Mouse (Mus musculus) MEL (cell line): Measurements from ENCODE around the gene Otogl.

Experiments used
- CTCF ChIP-seq, 3 experiments: IDR thresholded peaks in 2 of 3; conservative IDR thresholded peaks in 1 of 3; 2 replicates each; pipeline ENCODE4 v1.5.1; 2011 to 2012; ENCODE audit warnings: low read length in 3 of 3, low read depth in 2 of 3, mild to moderate bottlenecking in 2 of 3, improper control_type of control experiment in 1 of 3, inconsistent platforms in 1 of 3, mixed read lengths in 1 of 3, moderate library complexity in 1 of 3; ENCODE audit not compliant: control insufficient read depth in 1 of 3, insufficient read depth in 1 of 3, poor library complexity in 1 of 3, severe bottlenecking in 1 of 3
- E2F4 ChIP-seq: IDR thresholded peaks from 2 replicates; pipeline ENCODE4 v1.6.1; 2011; ENCODE audit warnings: low read depth, low read length, improper control_type of control experiment, borderline replicate concordance
- EP300 ChIP-seq, 2 experiments: IDR thresholded peaks; 2 replicates each; pipeline ENCODE4 v1.6.1; 2011; ENCODE audit warnings: improper control_type of control experiment in 2 of 2, low read length in 2 of 2, low read depth in 1 of 2, mild to moderate bottlenecking in 1 of 2
- MEF2A ChIP-seq: IDR thresholded peaks from 2 replicates; pipeline ENCODE4 v1.6.1; 2014; ENCODE audit warnings: low read depth, mild to moderate bottlenecking, inconsistent platforms, low read length, improper control_type of control experiment; ENCODE audit not compliant: poor library complexity, insufficient replicate concordance, severe bottlenecking; ENCODE audit errors: extremely low read depth
- NRF1 ChIP-seq: IDR thresholded peaks from 2 replicates; pipeline ENCODE4 v1.6.1; 2014; ENCODE audit warnings: low read depth, mild to moderate bottlenecking, inconsistent platforms, low read length, improper control_type of control experiment, moderate library complexity; ENCODE audit not compliant: poor library complexity, insufficient read depth, severe bottlenecking
- POLR2A ChIP-seq, 2 experiments: IDR thresholded peaks; 2 replicates each; pipeline ENCODE4 v1.6.1; 2011 to 2012; ENCODE audit warnings: low read length in 2 of 2, mild to moderate bottlenecking in 2 of 2, control low read depth in 1 of 2, improper control_type of control experiment in 1 of 2, low read depth in 1 of 2, moderate library complexity in 1 of 2; ENCODE audit not compliant: control insufficient read depth in 1 of 2, insufficient read depth in 1 of 2, poor library complexity in 1 of 2
- POLR2AphosphoS2 ChIP-seq: IDR thresholded peaks from 2 replicates; pipeline ENCODE4 v1.6.1; 2011; ENCODE audit warnings: low read length, improper control_type of control experiment
- SIN3A ChIP-seq: IDR thresholded peaks from 2 replicates; pipeline ENCODE4 v1.6.1; 2012; ENCODE audit warnings: low read length, improper control_type of control experiment, inconsistent platforms
- TAL1 ChIP-seq: IDR thresholded peaks from 2 replicates; pipeline ENCODE4 v1.6.1; 2012; ENCODE audit warnings: mild to moderate bottlenecking, inconsistent platforms, low read length, moderate library complexity, mixed read lengths
- UBTF ChIP-seq: IDR thresholded peaks from 2 replicates; pipeline ENCODE4 v1.6.1; 2012; ENCODE audit warnings: low read depth, mild to moderate bottlenecking, inconsistent platforms, low read length, improper control_type of control experiment, moderate library complexity, borderline replicate concordance; ENCODE audit not compliant: insufficient read depth
- USF1 ChIP-seq: IDR thresholded peaks from 2 replicates; pipeline ENCODE4 v1.6.1; 2014; ENCODE audit warnings: low read depth, mild to moderate bottlenecking, inconsistent platforms, low read length, improper control_type of control experiment, moderate library complexity
- ZKSCAN1 ChIP-seq: IDR thresholded peaks from 2 replicates; pipeline ENCODE4 v1.6.1; 2012; ENCODE audit warnings: low read depth, mild to moderate bottlenecking, inconsistent platforms, low read length, improper control_type of control experiment, moderate library complexity

- no peak for TF ChIP-seq USF1
- TF ChIP-seq MEF2A: no peak
- no peak for TF ChIP-seq SIN3A
- no peak for TF ChIP-seq EP300 (IDR thresholded peaks at IDR 0.05; ENCODE audit: low read depth in 1 of 2, low read length in 2 of 2)
- TF ChIP-seq TAL1: no peak
- TF ChIP-seq NRF1: no peak
- TF ChIP-seq CTCF (IDR thresholded peaks at IDR 0.05 in 2 of 3, conservative IDR thresholded peaks at IDR 0.05 in 1 of 3; ENCODE audit: control insufficient read depth in 1 of 3, insufficient read depth in 1 of 3, low read depth in 2 of 3, low read length in 3 of 3, poor library complexity in 1 of 3, severe bottlenecking in 1 of 3): no peak
- TF ChIP-seq UBTF: no peak
- TF ChIP-seq POLR2A (IDR thresholded peaks at IDR 0.05; ENCODE audit: control insufficient read depth in 1 of 2, insufficient read depth in 1 of 2, low read depth in 1 of 2, low read length in 2 of 2, poor library complexity in 1 of 2): no peak
- no peak for TF ChIP-seq ZKSCAN1
- TF ChIP-seq E2F4: no peak
- no peak for TF ChIP-seq POLR2AphosphoS2
Observed at GRCm38 (mm10) chr10:107923860-107924259, 11.9 kb upstream of the Otogl start.
